Mouse (Mus musculus) cerebellum, adult 2 months (tissue): ENCODE results near the gene Creb3l2.

Experiments used
- CTCF ChIP-seq: fragments of 200-500 bp; IDR thresholded peaks from 2 replicates; pipeline ENCODE4 v1.5.1; 2011; ENCODE audit warnings: low read depth, mild to moderate bottlenecking, control low read depth, low read length, moderate library complexity, borderline replicate concordance; ENCODE audit not compliant: insufficient read depth
- POLR2A ChIP-seq: fragments of 200-500 bp; IDR thresholded peaks from 2 replicates; pipeline ENCODE4 v1.6.1; 2011; ENCODE audit warnings: low read length, control low read depth, borderline replicate concordance; ENCODE audit not compliant: insufficient read depth

DNA sequence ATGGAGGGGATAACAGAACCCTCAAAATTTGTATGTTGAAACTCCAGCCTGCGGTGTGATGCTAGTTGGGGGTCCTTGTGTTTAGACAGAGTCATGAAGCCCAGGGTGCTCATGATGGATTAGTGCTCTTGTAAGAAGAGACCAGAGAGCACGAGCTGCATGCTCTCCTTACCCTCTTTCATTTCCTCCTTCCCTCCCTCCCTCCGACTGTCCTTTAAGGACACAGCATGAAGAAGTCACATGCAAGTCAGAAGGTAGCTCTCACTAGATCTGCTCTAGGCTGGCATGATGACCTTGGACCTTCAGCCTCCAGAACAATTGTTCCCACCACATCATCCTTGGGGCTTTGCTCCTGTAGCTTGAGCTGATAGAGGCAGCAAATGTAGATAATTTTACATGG, 30.2 kb downstream of the Creb3l2 start:
- TF ChIP-seq CTCF = no peak
- no peak for TF ChIP-seq POLR2A
